Mouse (Mus musculus) lung, postnatal 0 days (tissue): ENCODE measurements at regions not wholly inside any gene's neighbourhood (a gene's known extent, or its start where the extent isn't known, plus 50 kb on each side); places are given as distances from the start of the nearest gene placed in this dataset.

ENCODE experiments used
- CTCF ChIP-seq: IDR thresholded peaks from 2 replicates; pipeline ENCODE4 v1.5.1; 2016; ENCODE audit warnings: antibody characterized with exemption, mild to moderate bottlenecking
- EP300 ChIP-seq: IDR thresholded peaks from 2 replicates; pipeline ENCODE4 v1.6.1; 2016; ENCODE audit warnings: antibody characterized with exemption, mild to moderate bottlenecking, control low read depth

DNA sequence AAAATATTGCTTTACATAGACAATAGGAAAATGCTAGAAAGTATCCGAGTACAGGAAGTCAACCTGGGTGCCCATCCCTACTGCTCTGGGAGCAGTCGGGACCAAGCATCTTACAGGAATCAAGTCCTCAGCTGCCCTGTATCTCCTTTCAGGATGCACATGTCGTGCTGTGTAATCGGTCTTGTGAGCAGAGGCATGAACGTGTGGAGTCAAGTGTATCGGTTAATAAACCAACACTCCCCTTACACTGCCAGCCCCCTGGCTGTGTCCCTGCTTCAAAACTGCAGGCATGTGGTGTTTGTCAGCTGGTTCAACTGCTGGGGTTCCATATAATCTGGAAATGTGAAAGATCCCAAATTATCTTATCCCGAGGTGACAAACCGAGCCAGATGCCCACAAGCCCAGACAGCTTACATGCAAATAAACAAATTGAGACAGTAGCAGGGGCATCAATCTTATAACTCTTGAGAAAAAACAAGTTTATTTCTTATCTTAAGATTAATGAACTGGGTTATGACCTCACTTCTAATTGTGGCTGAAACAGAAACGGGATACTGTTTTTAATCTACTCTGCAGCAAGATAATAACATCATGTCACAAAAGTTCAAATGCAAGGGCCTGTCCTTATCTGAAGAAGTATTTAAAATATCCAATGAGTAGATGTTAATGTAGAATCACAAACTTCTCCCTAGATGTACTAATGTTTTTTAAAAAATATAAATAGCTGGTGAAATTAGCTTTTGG, 193.6 kb downstream of the Qdpr start:
- TF ChIP-seq CTCF, result no peak
- no peak for TF ChIP-seq EP300
